Mouse (Mus musculus) intestine, postnatal 0 days (tissue): Measurements from ENCODE around the gene Dnm3. TPM values are rescaled to one million over a fixed set of nuclear protein-coding genes. Genes with fewer than 3 reads are reported as not detected.

Experiments used
- ATAC-seq: fragments of 200-750 bp; cut with Nextera tagmentation; 2 replicates; pipeline ENCODE4 v1.8.0; 2017; ENCODE audit warnings: mild to moderate bottlenecking, moderate TSS enrichment, moderate library complexity
- H3K27ac ChIP-seq: fragments of 300-500 bp; sonication (generic); 2 replicates; pipeline ENCODE4 v1.5.1; 2014; ENCODE audit warnings: mild to moderate bottlenecking, low read depth, low read length, moderate library complexity
- H3K27me3 ChIP-seq: fragments of 300-500 bp; sonication (generic); replicated peaks from 2 replicates; pipeline ENCODE4 v1.6.1; 2014; ENCODE audit warnings: low read length, mixed read lengths; ENCODE audit not compliant: control insufficient read depth, insufficient read depth
- H3K36me3 ChIP-seq: fragments of 300-500 bp; sonication (generic); 2 replicates; pipeline ENCODE4 v1.6.1; 2014; ENCODE audit warnings: mild to moderate bottlenecking, moderate library complexity; ENCODE audit not compliant: control insufficient read depth, insufficient read depth
- H3K4me1 ChIP-seq: fragments of 300-500 bp; sonication (generic); replicated peaks from 2 replicates; pipeline ENCODE4 v1.6.1; 2014; ENCODE audit warnings: antibody characterized with exemption, low read length, mixed read lengths; ENCODE audit not compliant: control insufficient read depth, insufficient read depth
- H3K4me2 ChIP-seq: fragments of 300-500 bp; sonication (generic); replicated peaks from 2 replicates; pipeline ENCODE4 v1.6.1; 2014; ENCODE audit warnings: low read depth, mild to moderate bottlenecking, moderate library complexity
- H3K4me3 ChIP-seq: fragments of 300-500 bp; sonication (generic); 2 replicates; pipeline ENCODE4 v1.5.1; 2014; ENCODE audit warnings: low read depth, low read length
- H3K9ac ChIP-seq: fragments of 300-500 bp; sonication (generic); 2 replicates; pipeline ENCODE4 v1.6.1; 2014; ENCODE audit warnings: mild to moderate bottlenecking, low read depth, low read length
- H3K9me3 ChIP-seq: fragments of 300-500 bp; sonication (generic); 2 replicates; pipeline ENCODE4 v1.6.1; 2016; ENCODE audit warnings: mixed run types; ENCODE audit not compliant: control insufficient read depth
- CTCF ChIP-seq: sonication (generic); IDR thresholded peaks from 2 replicates; pipeline ENCODE4 v1.5.1; 2016; ENCODE audit warnings: low read depth, mild to moderate bottlenecking, control low read depth, antibody characterized with exemption, moderate library complexity
- WGBS: fragments of 180-500 bp; shearing (Covaris S2); extraction: QIAGEN DNeasy Blood & Tissue Kit; methylation state at CpG from one replicate; pipeline ENCODE4 v1.1.7; 2014; 5-methylcytosine and 5-hydroxymethylcytosine counted together
- polyA plus RNA-seq: library from polyadenylated mRNA; unstranded; fragments of >200 nt; fragmentation: Nextera tagmentation; extraction: Ambion mirVana; gene quantifications from 2 replicates; pipeline ENCODE4 v1.2.1, GENCODE M21; 2015

Dnm3 gene
- polyA plus RNA-seq, 1 experiment from 2014 or later, result 5.6 TPM

DNA sequence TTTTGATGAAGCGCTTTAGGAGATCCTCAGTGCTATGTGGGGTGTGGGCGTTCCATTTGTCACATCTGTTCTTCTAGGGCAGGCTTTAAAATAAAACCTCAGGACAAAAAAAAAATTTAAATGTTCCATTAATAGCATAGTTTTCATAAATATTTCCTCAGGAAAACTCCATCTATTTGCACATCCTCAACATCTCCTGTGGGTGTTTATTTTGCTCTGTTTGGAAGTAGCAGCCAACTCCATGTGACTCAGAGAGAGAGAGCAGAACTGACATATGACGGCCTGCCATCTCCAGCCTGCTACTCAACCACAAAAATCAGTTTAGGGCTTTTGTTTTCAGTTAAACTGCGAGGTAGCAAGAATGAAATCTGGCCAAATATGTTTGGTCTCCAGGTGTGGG is 28.7 kb upstream of the Dnm3 start:
- no peak for ATAC-seq
- H3K27ac ChIP-seq, result no peak overlapping the region
- no peak overlapping the region for H3K4me2 ChIP-seq
- H3K4me3 ChIP-seq, result no peak overlapping the region
- 0 out of 2 replicates have a peak, but pooled peaks cover 2% of the 10 kb centered on the region for H3K27me3 ChIP-seq
- no peaks in the 10 kb centered on the region for H3K4me1 ChIP-seq
- 80% methylated on average over 4 of the region's 4 CpGs for WGBS
- no peak for TF ChIP-seq CTCF
- no peak overlapping the region for H3K9ac ChIP-seq
- no peaks in the 10 kb centered on the region for H3K9me3 ChIP-seq
- H3K36me3 ChIP-seq, result no peaks in the 10 kb centered on the region

DNA sequence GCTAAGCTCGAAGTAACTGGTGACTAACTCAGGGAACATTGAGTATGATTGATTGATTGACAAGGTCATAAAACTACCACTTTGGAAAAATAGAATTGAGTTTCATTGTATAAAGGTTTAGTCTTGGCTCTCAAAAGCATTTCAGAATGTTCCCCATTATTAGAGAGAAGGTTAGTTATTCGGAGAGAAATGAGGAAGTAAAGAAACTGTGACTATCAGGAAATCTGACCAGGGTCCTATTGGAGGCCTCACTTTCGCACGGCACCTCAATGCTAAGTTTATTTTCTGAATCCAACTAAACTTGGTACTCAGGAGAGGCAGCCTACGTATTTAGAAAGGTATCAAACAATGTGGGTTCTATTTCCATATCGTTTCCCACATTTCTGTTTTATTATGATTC is 27.8 kb upstream of the Dnm3 start:
- Histone ChIP-seq H3K9me3 (no peaks in the 10 kb centered on the region), H3K9ac (no peak overlapping the region), H3K27ac (no peak overlapping the region), H3K4me3 (no peak overlapping the region), H3K4me1 (no peaks in the 10 kb centered on the region), H3K36me3 (no peaks in the 10 kb centered on the region), H3K27me3 (0 out of 2 replicates have a peak, but pooled peaks cover 2% of the 10 kb centered on the region), H3K4me2 (no peak overlapping the region)
- WGBS, result 76% methylated on average over 6 of the region's 6 CpGs
- ATAC-seq, result no peak
- no peak for TF ChIP-seq CTCF

DNA sequence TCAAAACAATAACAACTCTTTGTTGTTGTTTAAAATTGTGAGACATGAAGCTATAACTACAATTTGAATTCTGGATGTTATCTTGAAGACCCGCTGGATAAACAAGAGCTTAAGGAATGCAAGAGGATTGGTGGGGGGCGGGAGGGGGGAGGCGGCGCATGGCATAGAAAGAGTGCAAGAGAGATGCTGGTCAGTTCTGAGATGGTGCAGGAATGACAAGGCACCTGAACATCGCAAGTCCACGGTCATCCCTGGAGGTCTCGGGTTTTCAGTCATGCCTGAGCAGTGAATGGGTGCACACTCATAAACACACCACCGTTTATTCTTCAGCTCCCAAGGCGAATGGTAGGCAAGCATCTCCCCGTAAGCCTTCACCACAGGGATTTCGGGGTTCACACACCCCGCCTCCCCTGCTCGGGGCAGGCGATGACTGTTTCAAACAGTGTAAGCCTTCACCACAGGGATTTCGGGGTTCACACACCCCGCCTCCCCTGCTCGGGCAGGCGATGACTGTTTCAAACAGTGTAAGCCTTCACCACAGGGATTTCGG is 1.2 kb downstream of the Dnm3 start:
- Histone ChIP-seq H3K9ac (no peak overlapping the region), H3K9me3 (no peaks in the 10 kb centered on the region), H3K27me3 (no peaks in the 10 kb centered on the region; the same call in 1 of the 2 replicates), H3K4me3 (peak overlapping the region; percentile 47), H3K27ac (no peak overlapping the region), H3K4me1 (no peaks in the 10 kb centered on the region), H3K4me2 (peak overlapping the region; percentile 95), H3K36me3 (no peaks in the 10 kb centered on the region)
- no peak for TF ChIP-seq CTCF
- 3% methylated on average over 19 of the region's 19 CpGs for WGBS
- no peak for ATAC-seq

DNA sequence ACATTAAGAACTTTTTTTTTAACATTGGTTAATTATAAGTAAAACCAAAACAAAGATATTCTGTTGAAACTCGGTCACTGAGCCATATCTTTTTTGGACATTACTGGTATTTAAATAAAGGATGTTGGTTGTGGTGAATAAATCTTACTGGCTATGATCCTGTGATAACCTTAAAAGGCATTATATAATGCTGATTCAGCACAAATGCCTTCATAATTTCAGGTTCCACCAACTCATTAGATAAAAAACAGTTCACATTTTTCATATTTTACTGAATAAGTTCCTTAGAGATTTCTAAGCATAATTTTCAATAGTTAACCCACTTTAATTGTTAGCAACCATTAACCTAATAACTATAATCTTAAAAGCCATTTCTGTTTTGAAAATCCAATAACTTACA is 4.9 kb downstream of the Dnm3 start:
- H3K9me3 ChIP-seq, result no peaks in the 10 kb centered on the region
- TF ChIP-seq CTCF, result no peak
- 64% methylated on average over 1 of the region's 1 CpGs for WGBS
- H3K4me2 ChIP-seq, result no peak overlapping the region
- H3K27me3 ChIP-seq, result no peaks in the 10 kb centered on the region; the same call in 1 of the 2 replicates
- no peak overlapping the region for H3K9ac ChIP-seq
- no peaks in the 10 kb centered on the region for H3K4me1 ChIP-seq
- no peak overlapping the region for H3K27ac ChIP-seq
- no peaks in the 10 kb centered on the region for H3K36me3 ChIP-seq
- H3K4me3 ChIP-seq, result no peak overlapping the region
- no peak for ATAC-seq

DNA sequence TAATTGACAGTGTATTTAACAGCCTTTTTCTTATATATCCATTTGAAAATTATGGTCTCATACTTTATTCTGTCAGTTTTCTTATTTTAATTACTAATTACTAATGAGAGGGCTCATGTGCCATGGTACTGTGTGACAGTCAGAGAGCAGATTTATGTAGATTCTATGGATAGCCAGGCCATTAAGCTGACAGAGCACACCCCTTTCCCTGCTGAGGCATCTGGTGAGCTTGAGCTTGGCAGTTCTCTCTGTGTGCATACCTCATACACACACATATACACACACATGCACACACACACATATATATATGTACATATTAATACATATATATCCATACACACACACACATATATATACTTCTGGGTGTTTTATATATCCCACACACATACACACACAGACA is 6.7 kb downstream of the Dnm3 start:
- Histone ChIP-seq H3K36me3 (no peaks in the 10 kb centered on the region), H3K9me3 (no peaks in the 10 kb centered on the region), H3K9ac (no peak overlapping the region), H3K27ac (no peak overlapping the region), H3K4me3 (no peak overlapping the region), H3K27me3 (no peaks in the 10 kb centered on the region; the same call in 1 of the 2 replicates), H3K4me1 (no peaks in the 10 kb centered on the region), H3K4me2 (no peak overlapping the region)
- no peak for TF ChIP-seq CTCF
- no peak for ATAC-seq

DNA sequence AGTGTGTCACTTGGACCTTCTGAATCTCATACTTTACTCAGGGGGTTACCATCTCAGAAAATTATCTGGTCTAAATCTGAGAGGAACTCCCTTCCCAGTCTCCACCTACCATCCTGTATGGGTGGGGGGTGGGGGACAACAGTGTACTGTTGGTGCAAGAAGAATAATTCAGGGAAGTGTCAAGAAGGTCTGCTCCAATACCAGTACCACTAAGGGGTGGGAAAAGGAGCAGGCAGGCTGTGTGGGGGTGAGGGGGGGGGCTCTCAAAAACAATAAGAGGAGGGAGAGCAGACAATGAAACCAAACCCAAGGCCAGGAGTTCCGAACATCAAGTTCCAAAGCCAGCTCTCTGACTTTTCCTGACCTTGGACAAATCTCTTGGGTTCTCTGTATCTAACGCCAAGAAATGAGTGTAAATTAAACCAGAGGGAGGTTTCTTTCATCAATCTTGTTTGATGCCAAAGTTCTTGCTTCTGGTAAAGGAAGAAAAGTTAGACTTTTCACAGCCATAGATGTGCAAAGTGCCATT is 8.0 kb downstream of the Dnm3 start:
- Histone ChIP-seq H3K36me3 (no peaks in the 10 kb centered on the region), H3K9ac (no peak overlapping the region), H3K27me3 (no peaks in the 10 kb centered on the region), H3K4me3 (no peak overlapping the region), H3K4me1 (no peaks in the 10 kb centered on the region), H3K4me2 (no peak overlapping the region), H3K27ac (no peak overlapping the region), H3K9me3 (no peaks in the 10 kb centered on the region)
- TF ChIP-seq CTCF, result no peak
- ATAC-seq, result no peak
- 62% methylated on average over 2 of the region's 2 CpGs for WGBS
